Mouse (Mus musculus) myocyte (in vitro differentiated cells): ENCODE results near the gene Mga. TPM values are rescaled to one million over a fixed set of nuclear protein-coding genes. Genes with fewer than 3 reads are reported as not detected.

Experiments
- H3K27me3 ChIP-seq: one replicate; pipeline ENCODE4 v1.6.1; 2011; ENCODE audit not compliant: control insufficient read depth, insufficient read depth, insufficient read length
- H3K36me3 ChIP-seq: one replicate; pipeline ENCODE4 v1.6.1; 2011; ENCODE audit not compliant: control insufficient read depth, insufficient read depth
- H3K4me2 ChIP-seq: one replicate; pipeline ENCODE4 v1.6.1; 2011; ENCODE audit warnings: low read depth, control low read depth
- H3K4me3 ChIP-seq: one replicate; pipeline ENCODE4 v1.5.1; 2011; ENCODE audit warnings: mild to moderate bottlenecking, control low read depth, moderate library complexity
- H3K79me2 ChIP-seq: one replicate; pipeline ENCODE4 v1.6.1; 2011; ENCODE audit not compliant: control insufficient read depth, insufficient read depth
- H3ac ChIP-seq: one replicate; pipeline ENCODE4 v1.6.1; 2011; ENCODE audit not compliant: control insufficient read depth, insufficient read length
- CEBPB ChIP-seq: IDR thresholded peaks from 2 replicates; pipeline ENCODE4 v1.6.1; 2011; ENCODE audit warnings: mild to moderate bottlenecking, moderate library complexity; ENCODE audit not compliant: poor library complexity, insufficient read depth, severe bottlenecking
- E2F4 ChIP-seq: IDR thresholded peaks from one replicate; pipeline ENCODE4 v1.6.1; 2011; ENCODE audit warnings: mild to moderate bottlenecking, control low read depth, moderate library complexity; ENCODE audit not compliant: insufficient read depth
- MAX ChIP-seq: IDR thresholded peaks from one replicate; pipeline ENCODE4 v1.6.1; 2011; ENCODE audit warnings: low read depth, mild to moderate bottlenecking, control low read depth
- MYOD1 ChIP-seq, 3 experiments: IDR thresholded peaks; one replicate each; pipeline ENCODE4 v1.6.1; 2011; ENCODE audit warnings: control low read depth in 2 of 3, low read depth in 2 of 3, mild to moderate bottlenecking in 2 of 3, moderate library complexity in 1 of 3; ENCODE audit not compliant: insufficient read length in 2 of 3, control insufficient read depth in 1 of 3
- MYOG ChIP-seq, 3 experiments: IDR thresholded peaks; one replicate each; pipeline ENCODE4 v1.6.1; 2011; ENCODE audit warnings: control low read depth in 2 of 3, low read depth in 2 of 3, mild to moderate bottlenecking in 2 of 3; ENCODE audit not compliant: insufficient read length in 2 of 3, control insufficient read depth in 1 of 3, insufficient read depth in 1 of 3
- POLR2A ChIP-seq: IDR thresholded peaks from one replicate; pipeline ENCODE4 v1.6.1; 2011; ENCODE audit warnings: low read depth, mild to moderate bottlenecking, control low read depth, moderate library complexity; ENCODE audit not compliant: insufficient read length
- POLR2AphosphoS2 ChIP-seq: IDR thresholded peaks from one replicate; pipeline ENCODE4 v1.6.1; 2011; ENCODE audit warnings: low read depth, control low read depth; ENCODE audit not compliant: insufficient read length
- REST ChIP-seq: IDR thresholded peaks from one replicate; pipeline ENCODE4 v1.6.1; 2011; ENCODE audit warnings: mild to moderate bottlenecking, control low read depth, moderate library complexity; ENCODE audit not compliant: insufficient read depth, insufficient read length
- SRF ChIP-seq: IDR thresholded peaks from one replicate; pipeline ENCODE4 v1.6.1; 2011; ENCODE audit warnings: low read depth; ENCODE audit not compliant: control insufficient read depth, insufficient read length
- TCF12 ChIP-seq: IDR thresholded peaks from one replicate; pipeline ENCODE4 v1.6.1; 2011; ENCODE audit warnings: mild to moderate bottlenecking, control low read depth; ENCODE audit not compliant: poor library complexity, insufficient read depth, severe bottlenecking
- TCF3 ChIP-seq: IDR thresholded peaks from one replicate; pipeline ENCODE4 v1.6.1; 2011; ENCODE audit warnings: low read depth, control low read depth; ENCODE audit not compliant: insufficient read length
- USF1 ChIP-seq: IDR thresholded peaks from one replicate; pipeline ENCODE4 v1.6.1; 2011; ENCODE audit warnings: low read depth, mild to moderate bottlenecking, control low read depth, moderate library complexity
- polyA plus RNA-seq: library from polyadenylated mRNA; unstranded; fragments of >200 nt; fragmentation: generic; extraction: Trizol; gene quantifications from one replicate; pipeline ENCODE4 v1.2.1, GENCODE M21; 2012; ENCODE audit warnings: missing spikeins

Mga gene
- polyA plus RNA-seq, 1 experiment, result 3.4 TPM

DNA sequence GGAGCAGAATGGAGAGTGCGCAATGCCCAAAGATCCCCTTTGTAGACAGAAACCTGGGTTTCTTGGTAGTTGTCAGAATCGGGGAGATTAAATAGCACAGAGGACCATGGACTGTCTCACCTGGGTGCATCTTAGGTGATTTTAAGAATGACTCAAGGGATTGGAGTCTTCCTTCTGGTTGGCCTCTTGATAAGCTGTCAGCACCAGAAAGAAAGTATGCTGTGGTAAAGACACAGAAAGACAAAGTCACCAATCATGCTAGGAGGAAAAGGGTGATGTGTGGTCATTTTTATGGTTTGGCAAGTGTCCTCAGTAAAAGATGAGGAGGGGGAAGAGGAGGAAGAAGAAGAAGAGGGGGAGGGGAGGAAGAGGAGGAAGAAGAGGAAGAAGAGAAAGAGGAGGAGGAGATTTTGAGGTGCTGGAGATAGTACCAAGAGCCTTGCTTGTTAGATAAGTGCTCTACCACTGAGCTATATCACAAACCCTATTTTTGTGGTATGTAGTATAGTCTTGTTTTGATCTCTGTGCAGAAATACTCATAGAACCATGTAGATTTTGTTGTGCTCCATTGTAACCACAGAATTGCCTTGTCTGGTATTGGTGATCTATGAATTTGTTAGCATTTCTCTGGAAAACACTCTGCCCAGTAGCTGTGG is 116.9 kb downstream of the Mga start:
- Histone ChIP-seq H3K4me2 (no peak overlapping the region), H3ac (no peak overlapping the region), H3K36me3 (peaks cover 7% of the 10 kb centered on the region), H3K27me3 (no peaks in the 10 kb centered on the region), H3K79me2 (no peaks in the 10 kb centered on the region), H3K4me3 (no peak overlapping the region)
- TF ChIP-seq POLR2AphosphoS2 (no peak), E2F4 (no peak), REST (no peak), TCF3 (no peak), CEBPB (no peak), SRF (no peak), USF1 (no peak), MAX (no peak), MYOG (IDR thresholded peaks at IDR 0.05; ENCODE audit: control insufficient read depth in 1 of 3, insufficient read depth in 1 of 3, insufficient read length in 2 of 3, low read depth in 2 of 3) (no peak), POLR2A (no peak), MYOD1 (IDR thresholded peaks at IDR 0.05; ENCODE audit: control insufficient read depth in 1 of 3, insufficient read length in 2 of 3, low read depth in 2 of 3) (no peak), TCF12 (no peak)

DNA sequence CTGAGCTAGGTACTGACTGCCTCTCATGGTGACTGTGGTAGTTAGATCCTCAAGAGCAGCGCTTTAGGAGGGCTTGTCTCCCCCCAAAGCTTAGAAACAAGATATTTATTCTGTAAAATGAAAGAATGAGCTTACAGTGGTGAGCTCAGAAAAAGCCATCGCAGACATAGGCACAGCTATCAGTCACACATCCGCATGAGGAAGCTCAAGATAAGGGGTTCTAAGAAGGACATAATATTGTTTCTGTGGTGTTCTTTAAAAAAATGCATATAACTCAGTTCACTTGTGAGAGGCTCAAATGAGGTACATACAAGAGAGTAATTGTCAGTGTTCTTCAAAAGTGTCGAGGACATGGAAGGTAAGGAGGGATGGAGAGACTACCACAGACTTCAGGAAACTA is 118.9 kb downstream of the Mga start:
- no peaks in the 10 kb centered on the region for H3K79me2 ChIP-seq
- no peak overlapping the region for H3K4me3 ChIP-seq
- H3K4me2 ChIP-seq, result no peak overlapping the region
- H3K36me3 ChIP-seq, result peaks cover 7% of the 10 kb centered on the region
- no peak for TF ChIP-seq TCF12
- TF ChIP-seq CEBPB, result no peak
- no peak for TF ChIP-seq E2F4
- no peak for TF ChIP-seq POLR2A
- no peak for TF ChIP-seq TCF3
- no peak for TF ChIP-seq USF1
- no peak for TF ChIP-seq REST
- TF ChIP-seq POLR2AphosphoS2, result no peak
- TF ChIP-seq MAX, result no peak
- TF ChIP-seq SRF, result no peak
- TF ChIP-seq MYOD1 (IDR thresholded peaks at IDR 0.05; ENCODE audit: control insufficient read depth in 1 of 3, insufficient read length in 2 of 3, low read depth in 2 of 3), result no peak
- TF ChIP-seq MYOG (IDR thresholded peaks at IDR 0.05; ENCODE audit: control insufficient read depth in 1 of 3, insufficient read depth in 1 of 3, insufficient read length in 2 of 3, low read depth in 2 of 3), result no peak
- no peaks in the 10 kb centered on the region for H3K27me3 ChIP-seq
- H3ac ChIP-seq, result no peak overlapping the region

GRCm38 (mm10) chr2:120017599-120017998 is 120.6 kb downstream of the Mga start:
- Histone ChIP-seq H3K79me2 (no peaks in the 10 kb centered on the region), H3K27me3 (no peaks in the 10 kb centered on the region), H3K4me2 (no peak overlapping the region), H3ac (no peak overlapping the region), H3K4me3 (no peak overlapping the region), H3K36me3 (peaks cover 7% of the 10 kb centered on the region)
- TF ChIP-seq TCF3, result no peak
- no peak for TF ChIP-seq TCF12
- no peak for TF ChIP-seq E2F4
- TF ChIP-seq POLR2A, result no peak
- no peak for TF ChIP-seq USF1
- TF ChIP-seq MYOD1 (IDR thresholded peaks at IDR 0.05; ENCODE audit: control insufficient read depth in 1 of 3, insufficient read length in 2 of 3, low read depth in 2 of 3), result no peak
- no peak for TF ChIP-seq SRF
- no peak for TF ChIP-seq MAX

Other genes starting within 250 kb of the Mga start
- 19.5 TPM for gene Ndufaf1, start 234.4 kb upstream of the Mga start, polyA plus RNA-seq
- 7.2 TPM for gene Rtf1, start 222.2 kb upstream of the Mga start, polyA plus RNA-seq
- gene Itpka, start 154.9 kb upstream of the Mga start, polyA plus RNA-seq, result 0.14 TPM
- not detected for gene Ltk, start 136.8 kb upstream of the Mga start, polyA plus RNA-seq
- 13.7 TPM for gene Rpap1, start 109.7 kb upstream of the Mga start, polyA plus RNA-seq
- 6.0 TPM for gene Tyro3, start 99.5 kb upstream of the Mga start, polyA plus RNA-seq
- 6.4 TPM for gene Mapkbp1, start 75.5 kb downstream of the Mga start, polyA plus RNA-seq
- 10.7 TPM for gene Jmjd7, start 130.3 kb downstream of the Mga start, polyA plus RNA-seq
- 1.1 TPM for gene Gm28042, start 130.3 kb downstream of the Mga start, polyA plus RNA-seq
- gene Pla2g4b, start 136.2 kb downstream of the Mga start, polyA plus RNA-seq, result 0.58 TPM